Mouse (Mus musculus) lung, postnatal 0 days (tissue): ENCODE data around the gene Olfr656.

Experiments used
- CTCF ChIP-seq: IDR thresholded peaks from 2 replicates; pipeline ENCODE4 v1.5.1; 2016; ENCODE audit warnings: antibody characterized with exemption, mild to moderate bottlenecking
- EP300 ChIP-seq: IDR thresholded peaks from 2 replicates; pipeline ENCODE4 v1.6.1; 2016; ENCODE audit warnings: antibody characterized with exemption, mild to moderate bottlenecking, control low read depth

DNA sequence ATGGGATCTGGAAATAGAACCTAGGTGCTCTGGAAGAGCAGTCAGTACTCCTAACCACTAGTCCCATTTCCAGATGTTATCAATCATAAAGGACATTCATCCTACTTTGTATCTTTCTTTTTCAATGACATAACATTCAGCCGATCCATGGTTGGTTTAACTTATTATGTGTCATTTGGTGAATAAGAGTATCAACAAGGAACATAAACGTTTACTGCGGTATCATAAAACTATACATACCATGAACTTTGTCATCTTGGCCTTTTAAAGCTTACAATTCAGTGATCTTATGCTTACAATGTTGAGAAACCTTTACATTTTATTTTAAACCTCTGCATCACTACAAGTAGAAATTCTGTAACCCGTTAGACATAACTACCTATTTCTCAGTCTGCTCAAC is 32.3 kb upstream of the Olfr656 start:
- TF ChIP-seq CTCF, result no peak
- TF ChIP-seq EP300, result no peak
